Mouse (Mus musculus): ENCODE measurements around the gene Rapgef1. TPM values are rescaled to one million over a fixed set of nuclear protein-coding genes. Genes with fewer than 3 reads are reported as not detected.

Rapgef1 gene
- total RNA-seq, 2 experiments from 2014 or later = 99.0 to 104 TPM

DNA sequence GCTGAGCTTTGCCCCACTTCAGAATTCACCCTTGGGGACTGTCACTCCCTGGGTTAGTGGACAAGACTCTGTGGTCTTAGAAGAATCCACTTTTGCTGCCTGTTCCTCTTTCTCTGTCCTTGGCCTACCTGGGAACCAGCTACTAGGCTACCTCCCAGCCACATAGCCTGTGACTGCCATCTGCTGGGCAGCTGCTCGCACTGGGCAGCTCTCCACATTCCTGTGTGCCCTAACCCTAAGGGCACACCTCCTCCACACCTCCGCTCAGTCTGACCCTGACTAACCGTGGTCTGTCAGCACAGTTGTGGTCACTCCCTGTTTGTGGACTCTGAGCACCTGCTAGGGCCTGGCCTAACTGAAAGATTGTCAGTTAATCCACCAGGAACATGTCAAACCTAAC, 112.0 kb downstream of the Rapgef1 start:
- DNase-seq (ENCODE audit: extremely low spot score in 1 of 2, low spot score in 1 of 2) = peak in 1 of 2 experiments; percentile 36

DNA sequence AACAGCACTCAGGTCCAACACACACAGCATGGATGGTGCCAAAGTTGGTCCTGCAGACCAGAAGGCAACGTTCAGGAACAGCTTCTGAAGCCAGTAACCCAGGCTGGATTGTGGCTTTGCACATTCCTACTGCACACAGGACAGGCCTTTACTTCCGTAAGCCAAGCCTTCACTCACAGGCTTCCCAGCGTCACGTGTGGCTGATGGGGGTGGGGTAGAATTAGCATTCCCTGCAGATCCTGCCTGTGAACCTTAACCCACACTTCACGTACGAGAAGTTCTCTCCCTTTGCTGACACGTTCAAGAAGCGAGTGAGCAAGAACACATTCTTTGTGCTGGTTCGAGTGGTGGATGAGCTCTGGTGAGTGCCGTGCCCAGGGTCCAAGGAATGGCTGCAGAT, 113.0 kb downstream of the Rapgef1 start:
- no peak for DNase-seq (ENCODE audit: extremely low spot score in 1 of 2, low spot score in 1 of 2)

DNA sequence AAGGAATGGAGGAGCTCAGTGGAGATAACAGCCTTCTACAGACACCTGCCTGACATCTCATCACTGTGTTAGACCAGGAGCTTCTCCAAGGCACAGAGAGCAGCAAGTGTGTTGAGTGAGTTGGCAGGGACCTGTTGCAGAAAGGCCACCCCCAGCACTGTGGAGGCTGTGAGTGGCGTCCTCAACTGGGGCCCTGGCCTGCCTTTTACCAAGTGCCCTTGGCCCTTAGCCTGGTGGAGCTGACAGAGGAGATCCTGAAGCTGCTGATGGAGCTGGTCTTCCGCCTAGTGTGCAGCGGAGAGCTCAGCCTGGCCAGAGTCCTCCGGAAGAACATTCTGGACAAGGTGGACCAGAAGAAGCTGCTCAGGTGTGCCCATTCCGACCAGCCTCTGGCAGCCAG, 113.8 kb downstream of the Rapgef1 start:
- DNase-seq (ENCODE audit: extremely low spot score in 1 of 2, low spot score in 1 of 2) = no peak

DNA sequence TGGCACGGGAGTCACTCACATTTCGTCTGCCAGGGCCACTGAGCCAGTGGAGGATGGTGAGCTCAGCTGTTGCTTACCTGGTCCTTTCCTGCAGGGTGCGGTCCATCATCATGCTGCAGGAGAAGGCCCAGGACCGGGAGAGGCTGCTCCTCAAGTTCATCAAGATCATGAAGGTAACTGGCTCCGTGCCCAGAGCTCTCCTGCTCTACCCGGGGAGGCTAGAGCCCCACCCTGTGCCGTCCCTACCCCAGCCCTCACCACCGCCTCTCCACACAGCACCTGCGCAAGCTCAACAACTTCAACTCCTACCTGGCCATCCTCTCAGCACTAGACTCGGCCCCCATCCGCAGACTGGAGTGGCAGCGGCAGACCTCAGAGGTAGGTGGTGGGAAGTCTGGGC, 116.2 kb downstream of the Rapgef1 start:
- DNase-seq (ENCODE audit: extremely low spot score in 1 of 2, low spot score in 1 of 2) = no peak

DNA sequence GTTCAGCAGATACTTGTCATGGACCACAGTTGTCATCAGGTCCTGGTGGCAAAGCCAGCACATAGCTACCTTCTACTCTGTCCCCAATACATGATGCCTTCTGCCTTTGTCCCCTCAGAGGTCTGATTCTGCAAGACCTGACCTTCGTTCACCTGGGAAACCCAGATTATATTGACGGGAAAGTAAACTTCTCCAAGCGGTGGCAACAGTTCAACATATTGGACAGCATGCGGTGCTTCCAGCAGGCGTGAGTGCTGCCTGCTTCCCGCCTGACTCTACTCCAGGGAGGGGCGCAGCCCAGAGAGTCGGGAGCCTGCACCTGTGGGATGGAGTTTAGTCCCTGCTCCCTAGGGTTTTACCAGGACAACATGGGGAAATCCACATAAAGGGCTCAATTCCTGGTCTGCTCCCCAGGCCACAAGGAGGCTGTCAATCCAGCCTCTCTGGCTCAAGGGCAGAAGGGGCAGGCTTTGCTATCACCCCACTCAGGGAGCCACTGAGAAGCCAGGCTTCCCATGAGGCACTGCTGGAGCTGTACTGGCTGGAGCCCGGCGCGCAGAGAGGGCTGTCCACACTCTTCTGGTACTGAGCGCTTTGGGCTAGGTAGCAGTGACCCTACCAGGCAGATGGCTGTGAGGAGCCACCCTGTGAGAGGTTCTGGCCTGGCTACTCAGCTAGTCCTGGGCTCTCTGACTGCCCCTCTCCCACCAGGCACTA, 117.8 kb downstream of the Rapgef1 start:
- no peak for DNase-seq (ENCODE audit: extremely low spot score in 1 of 2, low spot score in 1 of 2)

DNA sequence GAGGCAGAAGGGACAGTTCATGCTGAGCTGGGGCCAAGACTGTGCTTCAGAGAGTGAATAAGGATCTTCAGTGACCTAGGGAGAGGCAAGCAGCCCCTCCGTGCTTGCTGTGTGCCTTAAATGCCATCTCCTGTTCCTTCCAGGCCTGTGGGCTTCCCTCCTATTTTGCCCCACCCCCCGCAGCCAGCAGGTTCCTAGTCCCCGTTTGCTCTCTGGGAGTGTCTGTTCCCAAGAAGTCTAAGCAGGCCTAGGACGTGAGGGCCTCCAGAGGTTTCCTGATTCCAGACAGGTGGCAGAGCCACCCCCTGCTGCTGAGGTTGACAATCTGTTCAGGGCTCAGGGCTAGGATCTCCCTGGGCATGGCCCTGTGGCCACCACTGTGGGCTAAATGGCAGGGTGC, 119.3 kb downstream of the Rapgef1 start:
- no peak for DNase-seq (ENCODE audit: extremely low spot score in 1 of 2, low spot score in 1 of 2)

DNA sequence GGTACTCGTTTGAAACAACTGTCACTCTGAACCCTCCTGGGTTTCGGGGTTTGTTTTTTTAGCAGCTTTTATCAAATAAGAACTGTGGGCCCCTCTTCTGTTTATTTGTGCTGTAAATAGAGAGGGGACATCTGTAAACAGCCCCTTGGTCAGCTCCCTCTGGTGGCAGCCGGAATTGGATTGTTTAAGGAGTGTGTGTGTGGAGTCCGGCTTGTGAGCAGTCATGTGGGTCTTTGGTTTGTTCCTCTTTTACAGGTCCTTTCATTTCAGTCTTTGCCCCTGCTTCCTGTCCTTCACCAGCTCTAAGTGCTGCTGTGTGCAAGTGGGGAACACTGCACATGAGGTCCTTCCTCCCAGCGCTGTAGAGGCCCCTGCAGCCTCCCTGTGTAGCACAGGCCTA, 119.8 kb downstream of the Rapgef1 start:
- DNase-seq (ENCODE audit: extremely low spot score in 1 of 2, low spot score in 1 of 2) = peak in 1 of 2 experiments; percentile 36

DNA sequence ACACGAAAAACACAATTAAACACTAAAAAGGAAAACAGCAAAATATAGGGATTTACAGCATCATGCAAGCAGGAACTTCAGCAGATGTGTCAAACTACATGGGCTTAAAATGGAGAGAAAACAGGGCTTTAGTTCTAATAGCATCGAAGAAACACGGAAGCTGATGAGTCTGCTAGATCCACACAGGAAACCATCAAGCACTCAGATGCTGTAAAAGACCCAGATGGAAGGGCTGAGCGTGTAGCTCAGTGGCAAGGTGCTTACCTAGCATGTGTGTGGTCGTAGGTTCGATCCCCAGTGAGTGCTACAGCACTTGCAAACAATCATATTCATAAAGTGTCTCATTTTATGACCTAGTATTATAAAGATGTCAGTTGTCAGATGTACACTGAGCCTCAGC, 121.7 kb downstream of the Rapgef1 start:
- no peak for DNase-seq (ENCODE audit: extremely low spot score in 1 of 2, low spot score in 1 of 2)

DNA sequence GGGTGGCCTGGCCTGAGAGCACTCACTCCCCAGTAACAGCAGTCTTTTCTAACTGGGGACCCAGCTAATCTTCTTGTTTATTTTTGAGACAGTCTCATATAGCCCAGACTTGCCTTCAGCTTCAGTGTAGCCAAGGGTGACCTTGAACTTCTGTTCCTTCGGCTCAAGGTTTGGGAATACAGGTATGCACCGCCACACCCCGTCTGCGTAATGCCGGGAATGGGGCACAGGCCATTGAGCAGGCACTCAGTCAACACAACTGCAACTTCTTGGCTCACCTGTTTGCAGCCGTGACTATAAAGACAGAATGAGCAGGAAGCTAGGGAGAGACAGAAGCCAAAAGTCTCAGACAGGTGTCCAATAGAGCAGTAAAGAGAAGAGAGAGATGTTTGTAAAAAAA, 124.7 kb downstream of the Rapgef1 start:
- no peak for DNase-seq (ENCODE audit: extremely low spot score in 1 of 2, low spot score in 1 of 2)

DNA sequence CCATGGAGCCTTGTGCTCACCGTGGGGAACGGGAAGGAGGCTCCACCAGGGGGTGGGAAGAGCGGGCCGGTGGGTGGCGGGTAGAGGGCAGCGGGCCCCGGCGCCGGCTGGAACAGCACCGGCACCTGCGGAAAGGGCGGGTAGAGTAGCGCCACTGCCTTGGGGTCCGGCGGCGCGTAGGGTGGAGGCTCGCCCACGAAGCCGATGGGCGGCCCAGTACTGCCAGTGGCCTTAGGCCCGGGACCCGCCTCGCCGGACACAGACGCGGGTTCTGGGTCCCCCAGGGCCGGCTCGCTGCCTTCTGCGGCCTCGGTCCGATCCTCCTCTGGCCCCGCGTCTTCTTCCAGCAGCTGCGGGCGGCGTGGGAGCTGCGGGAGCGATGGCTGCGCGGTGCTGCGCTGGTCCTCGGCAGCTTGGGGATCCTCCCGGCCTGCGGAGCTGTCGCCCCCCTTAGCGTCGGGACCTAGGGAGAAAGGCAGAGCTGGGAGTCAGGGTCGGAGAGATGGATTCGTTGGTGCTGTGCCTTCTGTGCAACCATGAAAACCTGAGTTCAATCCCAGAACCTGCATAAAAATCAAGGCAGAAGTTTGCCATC, 127.8 kb downstream of the Rapgef1 start:
- DNase-seq (ENCODE audit: extremely low spot score in 1 of 2, low spot score in 1 of 2) = no peak

DNA sequence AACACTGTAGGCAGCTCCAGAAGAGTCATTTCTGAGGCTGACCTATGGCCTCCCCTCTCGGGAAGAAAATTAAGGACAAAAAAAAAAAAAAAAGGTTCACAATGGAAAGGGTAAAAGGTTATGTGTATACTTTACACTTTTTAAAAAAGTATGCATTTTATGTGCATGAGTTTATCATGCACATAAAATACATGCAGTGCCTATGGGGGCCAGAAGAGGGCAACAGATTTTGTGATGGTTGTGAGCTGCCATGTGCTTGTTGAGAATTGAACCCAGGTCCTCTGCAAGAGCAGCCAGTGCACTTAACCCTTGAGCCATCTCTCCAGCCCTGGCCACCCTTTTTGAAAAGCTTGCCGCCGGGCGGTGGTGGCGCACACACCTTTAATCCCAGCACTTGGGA, 128.3 kb downstream of the Rapgef1 start:
- DNase-seq (ENCODE audit: extremely low spot score in 1 of 2, low spot score in 1 of 2) = peak in 1 of 2 experiments; percentile 31

DNA sequence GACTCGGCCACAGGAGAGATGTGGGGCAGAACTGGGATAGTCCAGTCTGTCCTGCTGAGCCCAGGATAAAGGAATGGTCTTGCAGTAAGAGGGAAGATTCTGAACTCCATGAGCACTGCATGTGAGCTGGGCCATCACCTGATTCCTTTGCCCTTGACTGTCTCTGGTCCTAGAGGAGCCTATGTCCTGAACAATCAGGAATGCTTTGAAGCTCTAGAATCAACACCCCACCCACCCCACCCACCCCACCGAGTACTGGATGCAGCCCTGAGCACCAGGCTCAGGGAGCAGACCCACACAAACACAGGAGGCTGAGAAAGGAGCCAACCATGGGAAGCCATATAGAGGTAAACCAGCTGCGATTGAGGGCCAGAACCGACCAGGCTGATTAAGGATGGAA, 129.0 kb downstream of the Rapgef1 start:
- DNase-seq (ENCODE audit: extremely low spot score in 1 of 2, low spot score in 1 of 2) = no peak

DNA sequence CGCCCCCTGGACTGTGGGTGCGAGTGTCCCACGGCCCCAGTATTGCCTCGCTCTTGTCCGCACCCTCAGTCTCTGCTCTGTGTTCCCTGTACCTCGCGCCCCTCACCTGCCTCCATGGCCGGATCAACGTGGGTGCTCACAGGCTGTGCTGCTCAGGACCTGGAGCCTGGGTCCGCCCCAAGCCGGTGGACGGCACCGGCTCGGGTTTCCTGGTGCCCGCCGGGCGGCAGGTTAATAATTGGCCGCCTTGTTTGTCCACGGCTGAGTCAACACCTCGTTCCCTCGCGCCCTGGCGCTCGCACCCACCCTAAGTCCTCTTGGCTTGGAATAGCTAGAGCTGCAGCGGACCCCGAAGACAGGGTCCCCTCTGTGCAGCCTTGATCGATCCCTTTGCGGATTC, 132.0 kb downstream of the Rapgef1 start, which contains the start of gene Gm13420:
Gene Gm13420, minus strand, starts transcription at position 189 of the 400 bp plus-strand sequence.
- DNase-seq (ENCODE audit: extremely low spot score in 1 of 2, low spot score in 1 of 2) = no peak

DNA sequence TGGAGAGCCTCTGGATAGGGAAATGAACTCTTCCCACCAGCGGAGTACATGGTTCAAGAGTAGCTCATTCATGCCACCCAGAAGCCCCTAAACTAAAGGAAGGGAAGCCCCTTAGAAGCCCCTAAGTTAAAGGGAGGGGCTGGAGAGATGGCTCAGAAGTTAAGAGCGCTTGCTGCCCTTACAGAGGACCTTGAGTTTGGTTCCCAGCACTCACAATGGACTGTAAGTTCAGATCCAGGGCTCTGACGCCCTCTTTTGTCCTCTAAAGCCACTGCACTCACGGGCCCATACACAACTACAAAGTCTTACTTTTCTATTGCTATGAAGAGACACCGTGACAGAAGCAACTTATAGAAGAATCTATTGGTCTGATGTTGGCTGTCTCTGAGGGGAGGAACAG, 132.9 kb downstream of the Rapgef1 start:
- DNase-seq (ENCODE audit: extremely low spot score in 1 of 2, low spot score in 1 of 2) = no peak

DNA sequence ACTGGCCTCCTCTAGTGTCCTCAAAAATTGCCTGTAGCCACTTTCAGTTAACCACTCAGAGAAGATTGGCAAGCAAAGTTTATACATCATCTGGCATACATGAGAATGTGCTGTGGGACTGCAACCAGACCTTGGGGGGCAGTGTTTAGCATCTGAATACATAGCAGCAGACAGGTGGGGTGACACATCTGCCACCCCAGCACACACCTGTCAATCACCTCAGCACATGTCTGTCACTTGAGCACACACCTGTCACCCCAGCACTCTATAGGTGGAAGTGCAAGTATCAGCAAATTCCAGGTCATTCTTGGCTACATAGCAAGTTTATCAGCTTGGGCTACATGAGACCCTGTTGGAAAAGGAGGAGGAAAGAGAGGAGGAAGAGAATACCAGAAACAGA, 136.2 kb downstream of the Rapgef1 start:
- no peak for DNase-seq (ENCODE audit: extremely low spot score in 1 of 2, low spot score in 1 of 2)

DNA sequence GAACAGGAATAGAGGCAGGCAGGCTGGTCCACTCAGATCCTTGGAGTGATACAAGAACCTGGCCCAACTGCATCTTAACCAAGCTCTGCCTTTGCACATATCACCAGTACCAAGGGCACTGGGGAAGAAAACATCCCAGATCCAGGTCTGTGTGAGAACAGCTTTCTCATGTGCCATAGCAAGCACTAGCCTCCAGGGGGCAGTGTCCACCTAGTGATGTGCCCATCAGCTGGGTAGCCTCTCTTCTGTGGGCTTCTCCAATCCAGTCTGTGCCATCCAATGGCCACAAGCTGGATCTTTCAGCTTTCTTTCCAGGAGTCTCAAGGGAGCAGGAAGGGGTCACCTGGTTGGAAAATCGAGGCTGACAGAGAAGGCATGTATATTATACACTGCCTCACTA, 145.3 kb downstream of the Rapgef1 start:
- peak; percentile 43 to 69 for DNase-seq (ENCODE audit: extremely low spot score in 1 of 2, low spot score in 1 of 2)

DNA sequence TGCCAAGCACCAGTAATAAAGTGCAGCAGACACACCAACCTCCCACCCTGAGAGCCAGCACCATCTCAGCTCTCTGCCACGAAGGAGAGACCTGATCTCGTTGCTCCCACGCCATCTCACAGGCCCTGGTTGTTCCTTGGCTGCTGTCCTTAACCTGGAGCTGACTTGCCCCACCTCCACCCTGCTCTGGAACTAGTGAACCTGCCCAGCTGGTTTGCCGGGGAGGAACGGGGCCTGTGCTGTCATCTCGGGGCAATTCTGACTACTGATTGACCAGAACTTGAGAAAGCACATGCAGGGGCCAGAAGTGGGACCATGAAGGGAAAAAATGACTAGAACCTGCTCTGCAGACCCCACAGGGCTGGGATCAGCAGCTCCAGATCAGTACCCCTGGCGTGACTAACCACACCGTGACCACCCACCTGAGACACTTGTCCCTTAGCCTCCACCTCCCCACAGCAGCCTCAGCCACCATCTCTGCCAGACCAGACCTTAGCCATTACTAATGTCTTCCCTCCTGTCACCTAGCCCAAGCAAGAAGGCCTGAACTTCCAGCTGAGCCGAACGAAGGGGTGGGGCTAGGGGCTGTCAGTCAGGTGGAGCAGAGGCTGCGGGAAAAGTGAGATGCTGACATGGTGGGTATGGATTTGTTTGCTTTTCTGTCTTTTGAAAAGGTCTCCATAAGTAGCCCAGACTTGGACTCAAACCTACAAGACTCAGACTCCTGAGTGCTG, 148.6 kb downstream of the Rapgef1 start:
- DNase-seq (ENCODE audit: extremely low spot score in 1 of 2, low spot score in 1 of 2) = no peak

DNA sequence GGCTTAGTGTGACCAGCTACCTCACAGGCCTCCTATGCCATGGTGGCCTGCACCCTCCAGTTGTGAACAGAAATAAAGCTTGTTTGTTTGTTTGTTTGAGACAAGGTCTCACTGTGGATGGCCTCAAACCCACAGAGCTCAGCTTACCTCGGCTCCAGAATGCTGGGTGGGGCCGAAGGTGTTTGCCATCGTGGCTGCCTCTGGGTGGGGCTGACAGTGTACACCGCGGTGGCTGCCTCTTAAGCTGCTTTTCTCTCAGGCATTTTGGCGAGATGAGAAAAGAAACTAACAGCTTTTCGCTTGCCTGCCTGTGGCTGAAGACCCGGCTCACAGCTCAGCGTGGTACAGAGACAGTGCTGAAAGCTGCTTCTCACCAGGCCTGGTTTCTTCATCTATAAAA, 149.4 kb downstream of the Rapgef1 start:
- no peak for DNase-seq (ENCODE audit: extremely low spot score in 1 of 2, low spot score in 1 of 2)

DNA sequence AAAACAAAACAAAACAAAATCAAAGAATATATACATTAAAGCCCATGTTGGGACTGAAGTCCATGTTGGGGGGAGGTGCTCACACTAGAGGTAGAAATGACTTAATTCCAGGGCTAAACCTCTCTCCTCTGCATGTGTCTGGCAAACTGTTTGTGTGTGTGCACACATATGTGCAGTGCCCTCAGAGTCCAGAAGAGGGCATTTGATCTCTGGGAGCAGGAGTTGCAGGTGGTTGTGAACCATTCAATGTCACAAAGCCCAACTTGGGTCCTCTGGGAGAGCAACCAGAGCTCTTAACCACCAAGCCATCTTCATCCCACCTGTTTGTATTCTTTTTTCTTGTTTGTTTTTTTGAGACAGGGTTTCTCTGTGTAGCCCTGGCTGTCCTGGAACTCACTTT, 150.6 kb downstream of the Rapgef1 start:
- DNase-seq (ENCODE audit: extremely low spot score in 1 of 2, low spot score in 1 of 2) = no peak

DNA sequence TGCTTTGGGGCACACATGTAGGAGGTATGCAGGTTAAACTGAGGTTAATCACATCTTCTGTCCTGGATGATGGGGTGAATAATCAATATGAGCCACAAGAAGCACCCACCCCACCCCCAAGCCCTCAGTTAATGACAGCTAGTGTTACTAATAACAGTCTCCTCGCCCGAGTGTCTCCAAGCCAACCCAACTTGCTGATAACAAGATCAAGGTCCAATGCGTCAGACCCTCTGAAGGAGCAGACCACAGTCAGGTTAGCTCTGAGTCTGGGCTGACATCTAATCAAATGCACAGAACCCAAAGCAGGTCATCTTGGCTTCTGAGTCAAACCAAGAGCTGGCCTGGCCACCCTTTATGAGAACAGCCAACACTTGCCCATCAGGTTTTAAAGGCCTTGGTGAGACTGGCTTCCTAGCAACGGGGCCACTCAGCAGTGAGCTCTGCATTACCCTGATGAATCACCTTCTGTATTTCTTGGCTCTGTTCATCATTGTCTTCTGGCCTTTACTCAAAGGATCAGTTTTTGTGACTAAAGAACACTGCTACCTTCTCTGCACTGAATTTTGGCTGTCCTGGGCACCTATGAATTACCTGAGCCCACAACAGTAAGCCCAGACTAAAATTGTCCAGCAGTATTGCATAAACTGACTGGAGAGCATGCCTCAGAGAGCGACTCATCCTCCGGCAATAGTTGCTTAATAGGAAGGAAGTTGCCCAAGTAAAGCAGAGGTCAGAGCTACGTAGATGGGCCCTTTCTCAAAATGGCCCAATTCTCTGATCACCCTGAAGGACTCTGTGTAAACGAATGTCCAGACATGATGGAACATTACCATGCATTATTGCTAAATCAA, 152.3 kb downstream of the Rapgef1 start:
- no peak for DNase-seq (ENCODE audit: extremely low spot score in 1 of 2, low spot score in 1 of 2)

DNA sequence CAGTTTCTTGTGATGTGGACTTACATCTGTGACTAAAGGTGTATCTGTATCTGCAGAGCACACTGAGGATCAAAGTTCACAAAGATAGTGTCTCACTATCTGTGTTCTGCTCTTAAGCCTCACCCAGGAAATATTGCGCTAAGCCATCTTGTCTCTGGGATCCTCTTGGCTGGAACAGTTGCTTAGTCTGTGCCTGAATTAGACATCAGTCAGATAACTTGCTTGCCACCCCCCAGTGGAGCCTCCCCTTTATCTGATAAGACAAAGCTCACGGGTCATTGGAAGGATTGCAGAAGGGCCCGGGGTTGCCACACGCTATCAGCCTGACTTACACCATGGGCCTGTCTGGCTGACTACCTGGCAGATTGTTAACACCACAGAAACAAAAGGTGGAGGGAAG, 153.8 kb downstream of the Rapgef1 start:
- no peak for DNase-seq (ENCODE audit: extremely low spot score in 1 of 2, low spot score in 1 of 2)
